Mouse (Mus musculus) CD4-positive, CD25-positive, alpha-beta regulatory T cell, adult 9 weeks (primary cell): Measurements from ENCODE around the gene Gm10697. TPM values are rescaled to one million over a fixed set of nuclear protein-coding genes. Genes with fewer than 3 reads are reported as not detected.

Experiments
- polyA plus RNA-seq: library from polyadenylated mRNA; unstranded; fragments of 100-300 nt; shearing (Covaris generic); gene quantifications from one replicate; pipeline ENCODE4 v1.2.1, GENCODE M21; 2017

The Gm10697 gene
- polyA plus RNA-seq = not detected

GRCm38 (mm10) chr3:94072544-94072943, at the start of gene Gm10697:
Gene Gm10697, minus strand, starts transcription at chr3:94072644.

GRCm38 (mm10) chr3:94054785-94055184, 17.7 kb downstream of the Gm10697 start, which contains the start of gene Gm9125:
Gene Gm9125, minus strand, starts transcription at chr3:94054885.

Other genes with a start within 250 kb of the Gm10697 start
- gene Tdpoz3, start 246.6 kb downstream of the Gm10697 start, polyA plus RNA-seq = not detected
- not detected for gene Gm9117, start 129.1 kb downstream of the Gm10697 start, polyA plus RNA-seq
- not detected for gene Tdpoz5, start 111.3 kb downstream of the Gm10697 start, polyA plus RNA-seq
- not detected for gene Gm9125, start 17.8 kb downstream of the Gm10697 start, polyA plus RNA-seq
- not detected for gene Gm10696, start 105.5 kb upstream of the Gm10697 start, polyA plus RNA-seq
- not detected for gene Gm5286, start 124.1 kb upstream of the Gm10697 start, polyA plus RNA-seq
- gene Gm4778, start 191.4 kb upstream of the Gm10697 start, polyA plus RNA-seq = not detected
- gene Them4, start 237.4 kb upstream of the Gm10697 start, polyA plus RNA-seq = 10.4 TPM